Mouse (Mus musculus) brain, embryonic 18.5 days (tissue): Measurements from ENCODE around the gene Ank2.

Experiments used
- DNase-seq: peaks from one replicate; pipeline ENCODE4 v3.0.0-alpha.2; 2012; ENCODE audit warnings: low read depth, low spot score

Ank2 gene

GRCm38 (mm10) chr3:127498742-127499400, at the start of gene Ank2:
Ank2 (minus strand) TSS chr3:127499350.
- DNase-seq, result no peak

DNA sequence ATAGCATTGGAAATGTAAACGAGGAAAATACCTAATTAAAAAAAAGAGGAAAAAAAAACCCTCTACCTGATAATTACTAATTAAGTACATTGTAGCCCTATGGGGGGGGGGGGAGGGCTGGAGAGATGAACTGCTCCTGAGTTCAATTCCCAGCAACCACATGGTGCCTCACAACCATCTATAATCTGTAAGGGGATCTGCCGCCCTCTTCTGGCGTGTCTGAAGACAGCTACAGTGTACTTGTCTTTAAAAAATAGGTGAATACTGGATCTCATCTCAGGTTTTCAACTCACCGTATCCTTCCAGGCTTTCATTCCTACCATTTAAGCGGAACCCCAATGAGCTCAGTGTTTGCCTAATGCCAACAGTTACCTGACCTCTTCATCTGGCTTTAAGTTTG, 48.7 kb upstream of the Ank2 start:
- DNase-seq, result no peak

DNA sequence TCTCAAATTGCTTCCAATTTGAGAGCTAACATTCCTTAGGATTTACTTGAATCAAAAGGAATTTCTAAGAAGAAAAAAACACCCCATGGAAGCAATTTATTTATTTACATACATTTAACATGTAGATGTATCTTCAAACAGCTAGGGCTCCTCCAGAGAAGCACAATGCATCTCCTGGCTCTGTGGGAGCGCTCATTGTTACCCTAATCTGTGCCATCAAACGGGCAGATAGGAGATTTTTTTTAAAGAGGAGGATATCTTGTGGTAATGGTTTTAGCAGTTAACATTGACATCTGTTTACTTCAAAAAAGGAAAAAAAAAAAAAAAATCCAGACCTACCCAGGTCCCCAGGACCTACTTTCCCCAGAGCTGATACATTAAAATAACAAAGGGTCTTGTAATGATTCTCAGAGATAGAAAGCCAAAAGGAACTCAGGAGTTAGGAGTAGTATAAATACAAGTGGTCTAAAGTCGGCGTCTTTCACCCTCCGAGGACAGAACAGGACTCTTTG, 45.5 kb upstream of the Ank2 start:
- no peak for DNase-seq

- DNase-seq, result no peak
These were observed 44.8 kb upstream of the Ank2 start for GRCm38 (mm10) chr3:127543976-127544375.

GRCm38 (mm10) chr3:127539193-127539592, 40.0 kb upstream of the Ank2 start:
- DNase-seq, result no peak

- no peak for DNase-seq
These were observed 31.1 kb upstream of the Ank2 start for GRCm38 (mm10) chr3:127530293-127530692.

DNA sequence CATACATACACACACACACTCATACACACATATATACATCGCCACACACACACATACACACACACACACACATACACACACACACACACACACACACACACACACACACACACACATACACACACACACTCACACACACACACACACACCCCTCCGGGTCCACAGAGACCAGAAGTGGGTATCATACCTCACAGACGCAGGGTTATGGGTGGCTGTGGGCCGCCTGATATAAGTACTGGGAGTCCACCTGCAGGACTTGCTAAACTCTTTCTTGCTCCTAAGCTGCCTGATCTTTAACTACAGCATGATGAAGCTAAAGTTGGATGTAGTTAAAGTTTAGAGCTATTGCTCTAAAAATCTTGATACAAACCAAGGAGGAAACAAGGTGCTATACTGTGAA, 30.7 kb upstream of the Ank2 start:
- DNase-seq, result no peak

- no peak for DNase-seq
These were observed 30.1 kb upstream of the Ank2 start for GRCm38 (mm10) chr3:127529210-127529609.

DNA sequence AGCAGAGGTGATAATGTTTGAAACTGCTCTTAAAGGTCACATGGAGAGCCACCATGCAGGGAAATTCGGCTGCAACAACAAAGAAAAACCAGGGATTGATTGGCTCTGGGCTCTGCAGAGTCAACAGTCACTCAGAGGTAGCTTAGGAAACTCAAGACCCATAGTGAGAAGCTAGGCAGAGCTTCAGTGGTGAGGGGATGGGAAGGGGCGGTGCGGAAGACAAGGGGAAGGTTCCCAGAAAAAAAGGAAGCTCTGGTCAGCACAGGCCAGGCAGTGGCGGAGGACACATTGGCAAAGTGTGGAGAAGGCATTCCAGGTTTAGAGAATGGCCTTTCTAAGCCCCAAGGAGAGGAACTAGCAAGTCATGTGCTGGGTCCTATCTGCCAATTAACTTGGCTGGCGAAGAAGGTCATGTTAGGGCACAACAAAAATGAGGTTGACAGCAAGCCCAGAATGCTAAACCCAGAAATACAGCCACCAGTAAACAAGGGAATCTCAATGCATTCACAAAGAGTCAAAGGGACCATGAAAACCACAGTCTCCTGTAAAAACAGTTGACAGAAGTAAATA, 28.4 kb upstream of the Ank2 start:
- DNase-seq, result no peak

DNA sequence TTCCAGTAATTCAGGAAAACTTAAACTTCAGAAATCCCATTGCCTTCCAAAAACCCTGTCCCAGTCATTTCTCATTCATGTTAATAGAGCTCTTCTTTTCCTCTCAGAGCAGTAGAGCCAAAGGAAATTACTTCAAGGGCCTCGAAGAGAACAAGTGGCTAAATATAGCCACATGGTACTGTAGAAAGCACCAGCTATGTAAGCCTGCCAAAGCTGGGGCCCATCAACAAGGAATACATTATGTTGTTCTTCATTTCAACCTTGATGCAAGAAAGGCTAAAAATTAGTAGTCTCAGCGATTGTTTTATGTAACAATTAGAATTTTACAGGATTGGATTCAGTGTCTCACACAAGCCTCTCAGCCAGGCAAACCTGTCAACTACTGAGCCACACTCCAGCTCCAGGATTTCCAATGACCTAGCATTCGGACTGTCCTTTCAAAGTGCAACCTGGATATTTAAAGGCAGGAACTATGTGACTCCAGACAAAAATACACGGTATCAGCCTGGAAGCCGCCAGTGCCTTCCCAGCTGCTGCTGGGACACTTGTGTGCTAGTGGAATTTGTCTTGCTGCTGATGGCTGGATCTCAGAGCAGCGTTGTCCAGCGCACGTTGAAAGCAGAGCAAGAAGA, 26.2 kb upstream of the Ank2 start:
- no peak for DNase-seq

- no peak for DNase-seq
These were observed 22.0 kb upstream of the Ank2 start for GRCm38 (mm10) chr3:127521156-127521555.

DNA sequence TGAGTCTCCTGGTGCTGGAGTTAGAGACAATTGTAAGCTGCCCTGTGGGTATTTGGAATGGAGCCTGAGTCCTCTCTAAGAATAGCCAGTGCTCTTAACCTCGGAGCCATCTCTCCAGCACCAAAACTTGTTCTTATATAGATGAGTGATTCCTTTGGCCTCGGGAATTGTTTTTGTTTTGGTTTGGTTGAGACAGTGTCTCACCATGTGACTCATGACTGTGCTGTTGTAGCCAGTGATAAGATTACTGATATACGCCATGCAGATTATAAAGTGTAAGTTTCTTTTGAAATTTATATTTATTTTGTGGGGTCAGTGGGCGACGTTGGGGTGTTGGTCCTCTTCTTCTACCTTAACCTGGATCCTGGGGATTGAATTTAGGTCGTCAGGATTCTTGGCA, 21.1 kb upstream of the Ank2 start:
- DNase-seq, result no peak

DNA sequence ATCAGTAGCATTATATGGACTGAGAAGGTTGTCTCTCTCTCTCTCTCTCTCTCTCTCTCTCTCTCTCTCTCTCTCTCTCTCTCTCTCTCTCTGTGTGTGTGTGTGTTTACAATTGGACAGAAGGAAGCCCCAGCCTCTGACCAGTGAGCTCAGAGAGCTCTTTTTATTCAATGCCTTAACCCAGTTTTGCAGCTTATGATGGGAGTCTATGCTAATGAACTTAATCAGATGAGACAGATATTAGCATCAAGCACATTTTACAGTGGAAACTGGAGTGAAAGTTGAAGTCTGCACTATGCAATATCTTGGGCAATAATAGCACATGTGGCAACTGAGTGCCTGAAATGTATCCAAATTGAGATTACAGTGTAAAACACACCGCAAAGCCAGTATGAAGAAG, 16.1 kb upstream of the Ank2 start:
- no peak for DNase-seq

DNA sequence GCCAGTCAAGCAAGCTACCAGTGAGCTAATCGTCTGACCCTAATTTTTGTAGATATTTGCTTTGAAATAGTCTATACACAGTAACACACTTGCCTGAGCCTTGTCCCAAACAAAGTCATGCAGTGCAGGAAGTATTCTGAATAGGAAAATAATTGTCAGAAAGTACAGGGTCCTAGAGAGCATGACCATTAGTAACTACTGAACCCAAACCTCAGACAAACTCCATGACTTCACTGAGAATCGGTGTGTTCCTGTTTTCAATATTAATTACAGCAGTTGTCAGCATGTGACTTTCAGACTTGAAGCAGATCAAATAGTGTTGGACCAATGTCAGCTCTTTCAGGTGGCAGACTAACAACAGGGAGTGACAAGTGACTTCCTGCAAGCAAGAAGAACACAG, 14.5 kb upstream of the Ank2 start:
- DNase-seq, result no peak

- no peak for DNase-seq
These were observed 13.7 kb upstream of the Ank2 start for GRCm38 (mm10) chr3:127512794-127513335.

DNA sequence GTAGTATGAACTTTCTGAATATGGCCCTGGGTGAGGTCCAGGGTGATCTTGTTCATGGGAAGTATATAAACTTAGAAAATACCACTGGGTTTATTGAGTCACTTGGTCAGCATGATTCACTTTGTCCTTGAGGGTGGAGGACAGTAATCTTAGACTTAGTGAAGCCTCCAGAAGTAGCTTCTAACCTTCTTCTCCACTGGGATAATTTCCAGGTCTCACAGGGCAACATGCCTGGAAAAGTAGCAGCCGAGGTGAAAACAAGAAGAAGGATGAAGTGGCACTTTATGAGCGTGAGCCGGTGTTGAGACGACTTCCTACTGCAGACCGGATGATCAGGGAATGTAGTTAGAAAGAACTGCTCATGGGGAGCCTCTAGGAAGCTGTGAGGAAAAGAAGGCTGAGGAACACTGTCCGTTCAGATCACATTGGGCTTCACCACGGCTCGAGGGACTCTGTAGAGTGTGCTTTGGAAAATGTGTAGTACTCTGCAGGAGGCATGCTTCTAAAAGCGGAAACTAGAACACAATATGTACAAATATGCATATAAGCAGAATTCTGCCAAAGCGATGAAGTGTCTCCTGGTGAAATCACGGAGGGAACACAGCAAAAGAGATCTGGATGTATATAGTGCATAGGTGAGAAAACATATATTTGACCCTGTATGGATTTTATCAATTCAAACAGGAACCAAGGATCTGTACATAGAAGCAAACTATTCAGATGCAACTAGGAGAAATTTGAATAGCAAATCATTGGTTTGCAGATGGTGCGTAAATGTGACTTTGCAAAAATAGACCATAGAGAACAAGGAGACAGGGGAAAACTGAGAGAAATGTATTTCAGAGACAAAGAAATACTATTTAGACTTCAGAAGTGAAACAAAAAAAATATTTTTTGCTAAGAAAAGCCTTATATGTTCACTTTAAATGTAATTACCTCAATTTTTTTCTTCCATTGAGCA, 12.9 kb upstream of the Ank2 start:
- no peak for DNase-seq

- DNase-seq, result no peak
These were observed 9.0 kb upstream of the Ank2 start for GRCm38 (mm10) chr3:127507878-127508783.

- no peak for DNase-seq
These were observed 881 bp downstream of the Ank2 start for GRCm38 (mm10) chr3:127498197-127498741.

GRCm38 (mm10) chr3:127492663-127493062, 6.5 kb downstream of the Ank2 start:
- DNase-seq, result no peak

- DNase-seq, result no peak
These were observed 11.8 kb downstream of the Ank2 start for GRCm38 (mm10) chr3:127487302-127487701.
